Mouse (Mus musculus) olfactory bulb, adult 2 months (tissue): ENCODE measurements around the gene Glis3. TPM values are rescaled to one million over a fixed set of nuclear protein-coding genes. Genes with fewer than 3 reads are reported as not detected.

Experiments used
- H3K27ac ChIP-seq: fragments of 200-500 bp; 2 replicates; pipeline ENCODE4 v1.5.1; 2012; ENCODE audit warnings: low read depth, low read length; ENCODE audit not compliant: insufficient read depth
- H3K4me1 ChIP-seq: fragments of 200-500 bp; 2 replicates; pipeline ENCODE4 v1.6.1; 2012; ENCODE audit warnings: low read length; ENCODE audit not compliant: control insufficient read depth, insufficient read depth
- H3K4me3 ChIP-seq: fragments of 200-500 bp; 2 replicates; pipeline ENCODE4 v1.5.1; 2012; ENCODE audit warnings: mild to moderate bottlenecking, low read depth, low read length, moderate library complexity; ENCODE audit not compliant: insufficient read depth
- CTCF ChIP-seq: fragments of 200-500 bp; IDR thresholded peaks from 2 replicates; pipeline ENCODE4 v1.5.1; 2012; ENCODE audit warnings: low read depth, mild to moderate bottlenecking, low read length, moderate library complexity; ENCODE audit not compliant: insufficient read depth
- POLR2A ChIP-seq: fragments of 200-500 bp; IDR thresholded peaks from 2 replicates; pipeline ENCODE4 v1.6.1; 2012; ENCODE audit warnings: mild to moderate bottlenecking, low read depth, low read length, moderate library complexity; ENCODE audit not compliant: insufficient read depth
- WGBS: fragments of 180-500 bp; shearing (Covaris S2); methylation state at CpG from one replicate; pipeline ENCODE4 v1.1.7; 2018; 5-methylcytosine and 5-hydroxymethylcytosine counted together
- polyA plus RNA-seq: library from polyadenylated mRNA; stranded (reverse); fragments of >200 nt; gene quantifications from 2 replicates; pipeline ENCODE4 v1.2.4, GENCODE M21; 2012; ENCODE audit warnings: low replicate concordance; ENCODE audit not compliant: missing spikeins, insufficient read depth, insufficient read length

Gene Glis3
- polyA plus RNA-seq, 1 experiment = not detected

GRCm38 (mm10) chr19:28500505-28500904, 179.4 kb downstream of the Glis3 start:
- 59% methylated on average over 14 of the region's 14 CpGs for WGBS
- no peak for TF ChIP-seq POLR2A
- no peak for TF ChIP-seq CTCF
- no peak overlapping the region for H3K27ac ChIP-seq
- no peak overlapping the region for H3K4me3 ChIP-seq
- H3K4me1 ChIP-seq = peaks cover 5% of the 10 kb centered on the region

- Histone ChIP-seq H3K4me3 (no peak overlapping the region), H3K4me1 (peaks cover 5% of the 10 kb centered on the region), H3K27ac (no peak overlapping the region)
- no peak for TF ChIP-seq POLR2A
- no peak for TF ChIP-seq CTCF
- 92% methylated on average over 5 of the region's 5 CpGs for WGBS
Observed at GRCm38 (mm10) chr19:28499786-28500185, 180.1 kb downstream of the Glis3 start.

- no peak overlapping the region for H3K27ac ChIP-seq
Observed at GRCm38 (mm10) chr19:28495926-28496325, 184.0 kb downstream of the Glis3 start.

GRCm38 (mm10) chr19:28493605-28494260, 186.1 kb downstream of the Glis3 start:
- H3K4me1 ChIP-seq = no peaks in the 10 kb centered on the region
- TF ChIP-seq CTCF (no peak), POLR2A (no peak)
- WGBS = 92% methylated on average over 8 of the region's 8 CpGs
- H3K27ac ChIP-seq = no peak overlapping the region
- H3K4me3 ChIP-seq = no peak overlapping the region

More at GRCm38 (mm10) chr19:28495926-28496325, 184.0 kb downstream of the Glis3 start:
- no peak for TF ChIP-seq CTCF
- no peak for TF ChIP-seq POLR2A
- no peak overlapping the region for H3K4me3 ChIP-seq
- H3K4me1 ChIP-seq = no peaks in the 10 kb centered on the region
- 77% methylated on average over 6 of the region's 6 CpGs for WGBS

- no peaks in the 10 kb centered on the region for H3K4me1 ChIP-seq
- 86% methylated on average over 6 of the region's 6 CpGs for WGBS
- no peak for TF ChIP-seq CTCF
- no peak for TF ChIP-seq POLR2A
Observed at GRCm38 (mm10) chr19:28478055-28478454, 201.8 kb downstream of the Glis3 start.

GRCm38 (mm10) chr19:28477326-28477863, 202.5 kb downstream of the Glis3 start:
- H3K4me1 ChIP-seq = no peaks in the 10 kb centered on the region
- 47% methylated on average over 6 of the region's 6 CpGs for WGBS
- H3K27ac ChIP-seq = no peak overlapping the region
- no peak for TF ChIP-seq CTCF
- TF ChIP-seq POLR2A = no peak
- no peak overlapping the region for H3K4me3 ChIP-seq

More at GRCm38 (mm10) chr19:28478055-28478454, 201.8 kb downstream of the Glis3 start:
- Histone ChIP-seq H3K4me3 (no peak overlapping the region), H3K27ac (no peak overlapping the region)

GRCm38 (mm10) chr19:28473621-28474020, 206.3 kb downstream of the Glis3 start:
- no peak overlapping the region for H3K4me3 ChIP-seq
- WGBS = 93% methylated on average over 5 of the region's 5 CpGs

GRCm38 (mm10) chr19:28471144-28471543, 208.7 kb downstream of the Glis3 start:
- WGBS = 87% methylated on average over 5 of the region's 8 CpGs
- no peak for TF ChIP-seq POLR2A
- TF ChIP-seq CTCF = no peak
- H3K4me1 ChIP-seq = no peaks in the 10 kb centered on the region
- no peak overlapping the region for H3K4me3 ChIP-seq
- no peak overlapping the region for H3K27ac ChIP-seq

More at GRCm38 (mm10) chr19:28473621-28474020, 206.3 kb downstream of the Glis3 start:
- Histone ChIP-seq H3K27ac (no peak overlapping the region), H3K4me1 (no peaks in the 10 kb centered on the region)
- no peak for TF ChIP-seq CTCF
- TF ChIP-seq POLR2A = no peak

GRCm38 (mm10) chr19:28465779-28466178, 214.1 kb downstream of the Glis3 start:
- Histone ChIP-seq H3K4me1 (no peaks in the 10 kb centered on the region), H3K4me3 (no peak overlapping the region), H3K27ac (no peak overlapping the region)
- no peak for TF ChIP-seq POLR2A
- no peak for TF ChIP-seq CTCF
- 94% methylated on average over 5 of the region's 5 CpGs for WGBS
